Mouse (Mus musculus) liver, embryonic 12.5 days (tissue): ENCODE measurements around the gene Slc6a17. TPM values are rescaled to one million over a fixed set of nuclear protein-coding genes. Genes with fewer than 3 reads are reported as not detected.
A peak's percentile ranks its signal among the peaks of the same experiment; 100 is the strongest.

Experiments
- ATAC-seq: fragments of 200-750 bp; cut with Nextera tagmentation; 2 replicates; pipeline ENCODE4 v1.8.0; 2017; ENCODE audit warnings: moderate number of reproducible peaks, mild to moderate bottlenecking, moderate library complexity
- H3K27ac ChIP-seq: fragments of 300-500 bp; sonication (generic); 2 replicates; pipeline ENCODE4 v1.5.1; 2016; ENCODE audit warnings: mild to moderate bottlenecking
- H3K27me3 ChIP-seq: fragments of 300-500 bp; sonication (generic); replicated peaks from 2 replicates; pipeline ENCODE4 v1.6.1; 2016; ENCODE audit warnings: mild to moderate bottlenecking, moderate library complexity
- H3K36me3 ChIP-seq: fragments of 300-500 bp; sonication (generic); 2 replicates; pipeline ENCODE4 v1.6.1; 2016; ENCODE audit warnings: mild to moderate bottlenecking, moderate library complexity
- H3K4me1 ChIP-seq: fragments of 300-500 bp; sonication (generic); 2 replicates; pipeline ENCODE4 v1.6.1; 2016
- H3K4me2 ChIP-seq: fragments of 300-500 bp; sonication (generic); 2 replicates; pipeline ENCODE4 v1.6.1; 2016; ENCODE audit warnings: mild to moderate bottlenecking, moderate library complexity
- H3K4me3 ChIP-seq: fragments of 300-500 bp; sonication (generic); 2 replicates; pipeline ENCODE4 v1.5.1; 2016; ENCODE audit warnings: mild to moderate bottlenecking, moderate library complexity
- H3K9ac ChIP-seq: fragments of 300-500 bp; sonication (generic); 2 replicates; pipeline ENCODE4 v1.6.1; 2016; ENCODE audit warnings: mild to moderate bottlenecking, moderate library complexity
- H3K9me3 ChIP-seq: fragments of 300-500 bp; sonication (generic); replicated peaks from 2 replicates; pipeline ENCODE4 v1.6.1; 2016; ENCODE audit warnings: mild to moderate bottlenecking, moderate library complexity
- WGBS: fragments of 180-500 bp; shearing (Covaris S2); methylation state at CpG from one replicate; pipeline ENCODE4 v1.1.7; 2016; ENCODE audit not compliant: insufficient replicate concordance; 5-methylcytosine and 5-hydroxymethylcytosine counted together
- polyA plus RNA-seq: library from polyadenylated mRNA; unstranded; fragments of >200 nt; fragmentation: Nextera tagmentation; extraction: Ambion mirVana; gene quantifications from 2 replicates; pipeline ENCODE4 v1.2.1, GENCODE M21; 2016

Slc6a17 gene
- polyA plus RNA-seq, 1 experiment from 2014 or later = 0.42 TPM

DNA sequence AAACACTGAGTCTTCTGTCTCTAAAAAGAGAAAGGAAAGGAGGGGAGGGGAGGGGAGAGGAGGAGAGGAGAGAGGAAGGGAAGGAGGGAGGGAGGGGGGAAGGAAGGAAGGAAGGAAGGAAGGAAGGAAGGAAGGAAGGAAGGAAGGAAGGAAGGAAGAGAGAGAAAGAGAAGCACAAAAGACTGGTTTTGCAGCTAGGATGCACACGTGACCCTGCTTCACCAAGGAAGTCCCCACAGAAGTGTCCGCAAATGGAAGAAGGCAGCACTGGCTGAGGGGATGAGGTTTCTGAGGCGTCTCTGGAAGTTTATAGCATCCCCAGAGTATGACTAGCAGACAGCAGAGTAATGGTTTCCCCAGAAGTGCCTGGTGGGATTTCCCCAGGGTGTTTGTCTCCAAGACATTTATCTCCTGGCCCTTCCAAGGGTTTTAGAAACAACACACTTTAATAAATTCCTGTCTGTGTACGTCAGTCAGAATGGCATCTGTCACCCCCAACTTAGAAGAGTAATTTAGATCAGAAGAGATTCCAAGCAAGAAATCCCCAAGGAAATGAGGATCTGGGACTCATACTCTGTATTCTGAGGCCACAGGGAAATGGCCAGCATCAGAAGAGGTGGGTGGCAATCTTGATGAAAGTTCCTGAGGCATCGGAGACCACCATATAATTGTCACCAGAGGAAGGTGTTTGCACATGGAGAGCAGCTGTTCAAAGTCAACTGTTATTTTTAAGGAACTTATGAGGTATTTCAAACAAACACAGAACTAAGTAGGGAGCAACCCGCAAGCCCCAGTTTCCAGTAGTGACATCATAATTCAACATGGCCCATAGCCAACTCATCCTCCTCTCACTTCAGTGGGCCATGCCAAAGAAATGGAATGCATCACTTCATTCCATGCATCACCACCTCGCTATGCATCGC lies 25.6 kb upstream of the Slc6a17 start:
- no peaks in the 10 kb centered on the region for H3K36me3 ChIP-seq
- H3K4me2 ChIP-seq = no peak overlapping the region
- peaks cover 26% of the 10 kb centered on the region for H3K27me3 ChIP-seq
- no peak overlapping the region for H3K27ac ChIP-seq
- 63% methylated on average over 8 of the region's 8 CpGs for WGBS
- no peaks in the 10 kb centered on the region for H3K4me1 ChIP-seq
- no peaks in the 10 kb centered on the region for H3K9me3 ChIP-seq
- no peak overlapping the region for H3K9ac ChIP-seq
- H3K4me3 ChIP-seq = no peak overlapping the region
- no peak for ATAC-seq

- H3K27ac ChIP-seq = no peak overlapping the region
- H3K36me3 ChIP-seq = no peaks in the 10 kb centered on the region
- WGBS = 52% methylated on average over 4 of the region's 4 CpGs
- H3K9ac ChIP-seq = no peak overlapping the region
- no peak overlapping the region for H3K4me3 ChIP-seq
- H3K4me1 ChIP-seq = no peaks in the 10 kb centered on the region
- H3K9me3 ChIP-seq = no peaks in the 10 kb centered on the region
- H3K4me2 ChIP-seq = no peak overlapping the region
- peaks cover 33% of the 10 kb centered on the region for H3K27me3 ChIP-seq
- no peak for ATAC-seq
Observed at GRCm38 (mm10) chr3:107542584-107542983, 24.8 kb upstream of the Slc6a17 start.

GRCm38 (mm10) chr3:107537504-107537889 lies 19.7 kb upstream of the Slc6a17 start:
- no peaks in the 10 kb centered on the region for H3K4me1 ChIP-seq
- H3K4me3 ChIP-seq = no peak overlapping the region
- 32% methylated on average over 8 of the region's 8 CpGs for WGBS
- no peak overlapping the region for H3K9ac ChIP-seq
- no peaks in the 10 kb centered on the region for H3K9me3 ChIP-seq
- peaks cover 38% of the 10 kb centered on the region for H3K27me3 ChIP-seq
- ATAC-seq = no peak
- H3K4me2 ChIP-seq = no peak overlapping the region
- no peaks in the 10 kb centered on the region for H3K36me3 ChIP-seq
- H3K27ac ChIP-seq = no peak overlapping the region

- ATAC-seq = no peak
- 0 out of 2 replicates have a peak overlapping the region, but pooled peaks have one; percentile 5 for H3K4me2 ChIP-seq
- no peak overlapping the region for H3K9ac ChIP-seq
- no peak overlapping the region for H3K27ac ChIP-seq
- no peak overlapping the region for H3K4me3 ChIP-seq
- WGBS = 8% methylated on average over 17 of the region's 17 CpGs
- no peaks in the 10 kb centered on the region for H3K36me3 ChIP-seq
- no peaks in the 10 kb centered on the region for H3K4me1 ChIP-seq
- no peaks in the 10 kb centered on the region for H3K9me3 ChIP-seq
- peaks cover 38% of the 10 kb centered on the region for H3K27me3 ChIP-seq
Observed at GRCm38 (mm10) chr3:107536810-107537503, 19.1 kb upstream of the Slc6a17 start.

- Histone ChIP-seq H3K4me2 (no peak overlapping the region), H3K4me1 (no peaks in the 10 kb centered on the region), H3K4me3 (no peak overlapping the region), H3K27ac (no peak overlapping the region), H3K9ac (no peak overlapping the region), H3K27me3 (peaks cover 33% of the 10 kb centered on the region), H3K36me3 (no peaks in the 10 kb centered on the region), H3K9me3 (no peaks in the 10 kb centered on the region)
- 62% methylated on average over 7 of the region's 7 CpGs for WGBS
- ATAC-seq = no peak
Observed at GRCm38 (mm10) chr3:107534951-107535350, 17.1 kb upstream of the Slc6a17 start.

DNA sequence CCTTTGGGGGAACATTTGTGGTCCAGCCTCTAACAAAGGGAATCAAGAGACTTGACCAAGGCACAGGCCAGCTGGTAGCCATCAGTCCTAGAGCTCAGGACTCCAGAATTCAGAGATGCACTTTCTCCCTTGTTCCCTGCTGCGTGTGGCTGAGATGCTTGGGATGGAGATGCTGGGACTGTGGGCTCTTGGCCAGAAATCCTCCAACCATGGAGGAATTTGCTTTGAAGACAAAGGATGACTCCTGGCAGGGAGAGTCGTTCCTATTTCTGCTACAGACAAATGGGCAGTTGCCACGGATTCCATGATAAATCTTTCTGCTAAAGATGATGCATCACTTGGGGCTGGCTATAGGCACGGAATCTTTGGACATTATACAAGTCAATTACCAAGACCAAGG lies 15.7 kb upstream of the Slc6a17 start:
- no peaks in the 10 kb centered on the region for H3K9me3 ChIP-seq
- no peak overlapping the region for H3K4me3 ChIP-seq
- no peak overlapping the region for H3K9ac ChIP-seq
- H3K4me2 ChIP-seq = no peak overlapping the region
- 49% methylated on average over 4 of the region's 4 CpGs for WGBS
- H3K36me3 ChIP-seq = no peaks in the 10 kb centered on the region
- ATAC-seq = no peak
- H3K4me1 ChIP-seq = no peaks in the 10 kb centered on the region
- no peak overlapping the region for H3K27ac ChIP-seq
- peaks cover 30% of the 10 kb centered on the region for H3K27me3 ChIP-seq

DNA sequence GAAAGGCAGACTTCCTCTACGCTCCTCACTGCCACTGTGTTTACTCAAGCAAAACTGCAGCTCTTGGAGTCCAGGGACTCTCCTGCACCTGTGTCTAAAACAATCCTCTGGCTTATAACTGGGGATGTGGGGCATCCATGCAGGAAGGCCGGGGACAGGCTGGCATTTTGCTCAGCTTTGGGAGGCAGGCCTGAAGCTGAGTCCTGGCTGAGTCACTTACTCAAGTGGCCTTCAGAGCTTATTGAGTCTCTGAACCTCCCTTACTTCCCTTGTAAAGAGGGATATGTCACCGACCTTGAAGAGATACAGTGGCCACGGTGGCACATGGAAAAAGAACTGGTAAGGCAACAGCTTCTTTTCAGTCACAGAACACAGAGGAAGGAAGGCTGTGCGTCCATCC lies 12.8 kb upstream of the Slc6a17 start:
- no peak overlapping the region for H3K4me2 ChIP-seq
- H3K27me3 ChIP-seq = peaks cover 9% of the 10 kb centered on the region
- H3K36me3 ChIP-seq = no peaks in the 10 kb centered on the region
- no peak overlapping the region for H3K27ac ChIP-seq
- H3K9me3 ChIP-seq = no peaks in the 10 kb centered on the region
- H3K4me1 ChIP-seq = no peaks in the 10 kb centered on the region
- 54% methylated on average over 5 of the region's 5 CpGs for WGBS
- H3K9ac ChIP-seq = no peak overlapping the region
- H3K4me3 ChIP-seq = no peak overlapping the region
- ATAC-seq = no peak

GRCm38 (mm10) chr3:107529182-107529581 lies 11.4 kb upstream of the Slc6a17 start:
- Histone ChIP-seq H3K4me2 (no peak overlapping the region), H3K4me1 (no peaks in the 10 kb centered on the region), H3K27me3 (0 out of 2 replicates have a peak, but pooled peaks cover 7% of the 10 kb centered on the region), H3K27ac (no peak overlapping the region), H3K4me3 (no peak overlapping the region), H3K9ac (no peak overlapping the region), H3K36me3 (no peaks in the 10 kb centered on the region), H3K9me3 (no peaks in the 10 kb centered on the region)
- no peak for ATAC-seq
- WGBS = 56% methylated on average over 5 of the region's 5 CpGs

DNA sequence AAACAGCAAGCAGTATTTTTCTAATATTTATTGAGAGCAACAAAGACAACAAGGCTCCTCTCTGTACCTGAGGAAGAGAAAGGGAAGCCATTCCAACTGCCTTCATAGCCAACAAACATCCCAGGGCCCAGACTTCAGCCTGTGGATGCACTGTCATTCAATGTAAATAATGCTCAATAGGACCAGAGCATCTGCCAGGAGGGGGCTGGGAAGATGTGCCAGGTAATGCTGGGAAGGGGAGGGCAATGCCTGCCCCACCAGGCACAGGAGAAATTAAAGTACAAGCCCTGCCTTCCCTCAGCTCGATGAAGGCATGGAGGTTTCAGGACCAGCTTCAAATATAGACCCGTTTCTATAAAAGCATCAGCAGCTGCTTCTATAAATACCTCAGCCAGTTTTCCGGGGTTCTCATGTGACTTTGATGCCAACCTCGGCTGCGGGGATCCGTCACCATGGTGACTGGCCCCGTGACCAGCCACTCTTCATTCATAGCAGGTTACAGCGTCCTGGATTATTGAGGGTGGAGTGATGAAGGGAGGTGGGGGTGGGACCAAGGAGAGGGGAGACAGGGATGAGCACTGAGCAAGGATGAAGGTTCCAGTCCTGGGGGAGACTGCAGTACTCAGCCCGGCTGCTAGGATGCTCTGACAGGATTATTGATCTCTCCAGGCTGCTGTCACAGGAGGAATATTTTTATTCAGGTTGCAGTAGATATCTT lies 10.7 kb upstream of the Slc6a17 start:
- ATAC-seq = no peak
- H3K9me3 ChIP-seq = no peaks in the 10 kb centered on the region
- no peaks in the 10 kb centered on the region for H3K36me3 ChIP-seq
- H3K9ac ChIP-seq = no peak overlapping the region
- H3K4me2 ChIP-seq = no peak overlapping the region
- no peak overlapping the region for H3K4me3 ChIP-seq
- 49% methylated on average over 9 of the region's 9 CpGs for WGBS
- no peaks in the 10 kb centered on the region for H3K4me1 ChIP-seq
- no peak overlapping the region for H3K27ac ChIP-seq
- H3K27me3 ChIP-seq = 0 out of 2 replicates have a peak, but pooled peaks cover 7% of the 10 kb centered on the region

- no peak for ATAC-seq
- Histone ChIP-seq H3K4me2 (no peak overlapping the region), H3K9me3 (no peaks in the 10 kb centered on the region), H3K4me1 (no peaks in the 10 kb centered on the region), H3K27me3 (peaks cover 30% of the 10 kb centered on the region), H3K4me3 (no peak overlapping the region), H3K36me3 (no peaks in the 10 kb centered on the region), H3K27ac (no peak overlapping the region), H3K9ac (no peak overlapping the region)
- WGBS = 38% methylated on average over 6 of the region's 6 CpGs
Observed at GRCm38 (mm10) chr3:107524547-107524946, 6.7 kb upstream of the Slc6a17 start.

GRCm38 (mm10) chr3:107520931-107521330 lies 3.1 kb upstream of the Slc6a17 start:
- no peak overlapping the region for H3K9ac ChIP-seq
- no peak overlapping the region for H3K4me2 ChIP-seq
- H3K36me3 ChIP-seq = no peaks in the 10 kb centered on the region
- no peak overlapping the region for H3K27ac ChIP-seq
- no peaks in the 10 kb centered on the region for H3K9me3 ChIP-seq
- WGBS = 60% methylated on average over 5 of the region's 5 CpGs
- peaks cover 57% of the 10 kb centered on the region for H3K27me3 ChIP-seq
- H3K4me1 ChIP-seq = no peaks in the 10 kb centered on the region
- ATAC-seq = no peak
- H3K4me3 ChIP-seq = no peak overlapping the region
